22 mouse cellular contexts compared by ENCODE assay signal in genomic region chr9:13847591-13847990, GRCm38 (mm10). TPM values are rescaled to one million over a fixed set of nuclear protein-coding genes. Genes with fewer than 3 reads are reported as not detected.
DNase-seq lines count a peak whose midpoint lies in the region; TF ChIP-seq lines count a peak whose summit lies in the region.
"Had no signal": no experiment of that assay in that cellular context is flagged by ENCODE, and none has a peak within 500 bp of the region (broad histone marks: within the 10 kb centered on the region; RNA-seq: fewer than 3 reads in every experiment).

No protein-coding gene starts in this region.

- H3K9me3 ChIP-seq in MEL (replicated peaks; ENCODE audit: insufficient read depth, low read length): no peaks in the 10 kb centered on the region
- H3K9me3 ChIP-seq: embryonic facial prominence, embryonic 12.5 days; embryonic facial prominence, embryonic 15.5 days; heart, embryonic 10.5 days; heart, embryonic 13.5 days had no signal

- whole genome bisulfite sequencing in macrophage (ENCODE audit: missing documents): 46% methylated on average over 3 of the region's 3 CpGs

- H3K79me2 ChIP-seq in MEL (ENCODE audit: control insufficient read depth, insufficient read depth, low read length, poor library complexity) (no peaks in the 10 kb centered on the region), macrophage (ENCODE audit: inconsistent target) (peaks cover 14% of the 10 kb centered on the region; the same call in 1 of the 2 replicates)

- H3K4me1 ChIP-seq in MEL (ENCODE audit: control insufficient read depth in 1 of 2, insufficient read depth in 2 of 2, low read length in 2 of 2): no peaks in the 10 kb centered on the region; a peak in 1 of 4 replicates
- H3K4me1 ChIP-seq: embryonic facial prominence, embryonic 12.5 days; embryonic facial prominence, embryonic 15.5 days; heart, embryonic 13.5 days had no signal

- no peak for TF ChIP-seq CTCF in MEL (IDR thresholded peaks at IDR 0.05 in 2 of 3, conservative IDR thresholded peaks at IDR 0.05 in 1 of 3; ENCODE audit: control insufficient read depth in 1 of 3, insufficient read depth in 1 of 3, low read depth in 2 of 3, low read length in 3 of 3, poor library complexity in 1 of 3, severe bottlenecking in 1 of 3)

- 0 out of 4 replicates have a peak, but pooled peaks of 1 of the 2 experiments have one; percentile 31 for TF ChIP-seq POLR2A in MEL (IDR thresholded peaks at IDR 0.05; ENCODE audit: control insufficient read depth in 1 of 2, insufficient read depth in 1 of 2, low read depth in 1 of 2, low read length in 2 of 2, poor library complexity in 1 of 2)

- TF ChIP-seq RAD21 in MEL (IDR thresholded peaks at IDR 0.05; ENCODE audit: low read depth, low read length): no peak

- no peak overlapping the region for H3K9ac ChIP-seq in MEL (ENCODE audit: control insufficient read depth, low read depth, low read length, poor library complexity, severe bottlenecking)
- H3K9ac ChIP-seq: embryonic facial prominence, embryonic 12.5 days; embryonic facial prominence, embryonic 15.5 days; forebrain, postnatal 0 days; heart, embryonic 13.5 days; hindbrain, embryonic 14.5 days had no signal

- H3K27ac ChIP-seq in MEL (ENCODE audit: control insufficient read depth, low read depth, low read length) (no peak overlapping the region), macrophage (peak overlapping the region; percentile 60)
- H3K27ac ChIP-seq: embryonic facial prominence, embryonic 12.5 days; embryonic facial prominence, embryonic 15.5 days; heart, embryonic 10.5 days; heart, embryonic 13.5 days; hindbrain, embryonic 14.5 days; hindbrain, postnatal 0 days had no signal

- DNase-seq in 416B (ENCODE audit: low read depth) (peak; percentile 17), MEL (ENCODE audit: low read depth, low spot score) (peak; percentile 50)
- DNase-seq in cerebellum, adult 9-11 months: no peak
- no peak for DNase-seq in gastrocnemius, postnatal 14 days
- DNase-seq in frontal cortex, postnatal 10 days (ENCODE audit: low spot score in 2 of 2): no peak
- DNase-seq: adrenal gland, adult 2 months; adrenal gland, postnatal 14 days; cerebellum, adult 11-12 months; cerebellum, adult 8-10 months; cerebellum, postnatal 25 days; forebrain, postnatal 0 days; gastrocnemius, postnatal 36 days; heart, postnatal 14 days; heart, postnatal 4 days had no signal

- no peak for TF ChIP-seq EP300 in MEL (IDR thresholded peaks at IDR 0.05; ENCODE audit: low read depth in 1 of 2, low read length in 2 of 2)

- intact Hi-C loops in gastrocnemius, postnatal 14 days (cut with DNase I; ENCODE audit: low total_unique reads): no loop called here

- H3K4me3 ChIP-seq in MEL (ENCODE audit: control insufficient read depth in 1 of 2, insufficient read depth in 1 of 2, low read depth in 2 of 2, low read length in 2 of 2): no peak overlapping the region
- no peak overlapping the region for H3K4me3 ChIP-seq in macrophage (ENCODE audit: inconsistent target)
- H3K4me3 ChIP-seq: embryonic facial prominence, embryonic 12.5 days; embryonic facial prominence, embryonic 15.5 days; heart, embryonic 10.5 days; heart, embryonic 13.5 days had no signal

- H3K36me3 ChIP-seq in MEL (ENCODE audit: control insufficient read depth in 1 of 2, insufficient read depth in 2 of 2, low read length in 2 of 2) (peaks cover 12 to 34% of the 10 kb centered on the region in 2 experiments), macrophage (ENCODE audit: inconsistent target) (peaks cover 10% of the 10 kb centered on the region; the same call in 1 of the 2 replicates)

- no peaks in the 10 kb centered on the region for H3K27me3 ChIP-seq in MEL (ENCODE audit: control insufficient read depth in 1 of 2, insufficient read depth in 2 of 2, low read length in 2 of 2)
- H3K27me3 ChIP-seq: embryonic facial prominence, embryonic 12.5 days; embryonic facial prominence, embryonic 15.5 days; heart, embryonic 13.5 days; Patski had no signal

TF ChIP-seq in MEL, 35 proteins besides CTCF, POLR2A, EP300 and RAD21:
- 0 out of 2 replicates have a peak, but pooled peaks have one; percentile 44 for TF ChIP-seq TBP (IDR thresholded peaks at IDR 0.05; ENCODE audit: low read depth, low read length)
- no peak for TF ChIP-seq MEF2A (IDR thresholded peaks at IDR 0.05; ENCODE audit: extremely low read depth, insufficient replicate concordance, low read depth, low read length, poor library complexity, severe bottlenecking)
- TF ChIP-seq POLR2AphosphoS2 (IDR thresholded peaks at IDR 0.05; ENCODE audit: low read length): peak; percentile 77
- TF ChIP-seq MXI1 (IDR thresholded peaks at IDR 0.05; ENCODE audit: low read depth, low read length): peak; percentile 40; the same call in 1 of the 2 replicates
- peak; percentile 30; the same call in 1 of the 2 replicates for TF ChIP-seq MYB (IDR thresholded peaks at IDR 0.05; ENCODE audit: low read depth, low read length)
- no peak for TF ChIP-seq ELF1 (IDR thresholded peaks at IDR 0.05; ENCODE audit: low read depth, low read length)

RNA-seq across cellular contexts. Expression of gene Fam76b, which starts 20.1 kb away (rescaled TPM):
- 27.9 and 32.3 TPM in 2 replicates for total RNA-seq in MEL (2012; rRNA removed)
- polyA plus RNA-seq in MEL (2012; ENCODE audit: insufficient read depth in 1 of 2, insufficient read length in 2 of 2, low read depth in 1 of 2, low replicate concordance in 2 of 2, missing spikeins in 1 of 2): 10 to 100 TPM; 39.2 to 43.8 TPM
- 100 to 1,000 TPM in 18 of 26 experiments, 10 to 100 TPM in 8; 58.5 to 185 (median 118) TPM for total RNA-seq in macrophage (2018; cell fraction: chromatin; rRNA removed)
- total RNA-seq in macrophage (2018; cell fraction: cytosol; rRNA removed): 10 to 100 TPM in 20 of 26 experiments, 1 to 10 TPM in 6; 5.4 to 21.2 (median 13.2) TPM
- total RNA-seq in macrophage (2018; cell fraction: nucleus; rRNA removed): 100 to 1,000 TPM in 5 of 26 experiments, 10 to 100 TPM in 21; 41.4 to 127 (median 68.7) TPM
- polyA plus RNA-seq in macrophage (2018): 16.5 to 19.2 TPM (median 17.6 TPM) in 3 replicates
- total RNA-seq in gastrocnemius, postnatal 14 days (2021): 1 to 10 TPM; 6.9 to 8.6 TPM

RNA-seq across cellular contexts. Expression of gene Cep57, which starts 20.7 kb away (rescaled TPM):
- total RNA-seq in MEL (2012; rRNA removed): 89.3 and 98.7 TPM in 2 replicates
- polyA plus RNA-seq in MEL (2012; ENCODE audit: insufficient read depth in 1 of 2, insufficient read length in 2 of 2, low read depth in 1 of 2, low replicate concordance in 2 of 2, missing spikeins in 1 of 2) (100 to 1,000 TPM; 119 to 142 TPM), macrophage (2018) (16.4 to 23.9 TPM (median 18.0 TPM) in 3 replicates)
- 10 to 100 TPM; 18.2 to 78.5 (median 41.8) TPM for total RNA-seq in macrophage (2018; cell fraction: chromatin; rRNA removed)
- 10 to 100 TPM in 25 of 26 experiments, 1 to 10 TPM in 1; 8.5 to 18.5 (median 14.5) TPM for total RNA-seq in macrophage (2018; cell fraction: cytosol; rRNA removed)
- 10 to 100 TPM; 12.2 to 59.9 (median 26.7) TPM for total RNA-seq in macrophage (2018; cell fraction: nucleus; rRNA removed)
- total RNA-seq in gastrocnemius, postnatal 14 days (2021): 1 to 10 TPM; 6.9 to 7.5 TPM

Comparison
In these comparisons a context has a peak if more than half of its experiments do, and no peak if none do; other contexts are left out.
1. DNase-seq: peak in 416B (single experiment) and MEL (single experiment); none in cerebellum, adult 9-11 months (single experiment), gastrocnemius, postnatal 14 days (single experiment) and frontal cortex, postnatal 10 days (0 of 2).
2. RNA of gene Cep57, which starts 20.7 kb away (total RNA-seq): 89.3 to 98.7 TPM in MEL; 6.9 to 7.5 TPM in gastrocnemius, postnatal 14 days; every median in the first group is over 10 times any median in the second.